Mouse (Mus musculus): Measurements from ENCODE around the gene Tln1.

- TF ChIP-seq CTCF (IDR thresholded peaks at IDR 0.05 in 2 of 3, conservative IDR thresholded peaks at IDR 0.05 in 1 of 3; ENCODE audit: control insufficient read depth in 1 of 3, insufficient read depth in 1 of 3, low read depth in 2 of 3, low read length in 3 of 3, poor library complexity in 1 of 3, severe bottlenecking in 1 of 3), result no peak
- TF ChIP-seq ZMIZ1 (IDR thresholded peaks at IDR 0.05; ENCODE audit: low read depth, low read length), result peak; percentile 85
- TF ChIP-seq EP300 (IDR thresholded peaks at IDR 0.05; ENCODE audit: low read depth in 1 of 2, low read length in 2 of 2), result no peak
- peak; percentile 78 for TF ChIP-seq MXI1 (IDR thresholded peaks at IDR 0.05; ENCODE audit: low read depth, low read length)
- no peak for TF ChIP-seq USF2 (IDR thresholded peaks at IDR 0.05; ENCODE audit: borderline replicate concordance in 1 of 2, insufficient read depth in 1 of 2, low read depth in 1 of 2, low read length in 2 of 2)
- no peak for TF ChIP-seq ZNF384 (IDR thresholded peaks at IDR 0.05; ENCODE audit: low read depth, low read length)
- peak; percentile 52 to 79; a peak in 3 of 4 replicates for TF ChIP-seq POLR2A (IDR thresholded peaks at IDR 0.05; ENCODE audit: control insufficient read depth in 1 of 2, insufficient read depth in 1 of 2, low read depth in 1 of 2, low read length in 2 of 2, poor library complexity in 1 of 2)
- no peak; the same call in 1 of the 2 replicates for TF ChIP-seq SIN3A (IDR thresholded peaks at IDR 0.05; ENCODE audit: low read length)
- no peak for TF ChIP-seq UBTF (IDR thresholded peaks at IDR 0.05; ENCODE audit: borderline replicate concordance, insufficient read depth, low read depth, low read length)
- TF ChIP-seq POLR2AphosphoS5 (IDR thresholded peaks at IDR 0.05; ENCODE audit: borderline replicate concordance, low read depth, low read length), result no peak
- TF ChIP-seq ZC3H11A (IDR thresholded peaks at IDR 0.05; ENCODE audit: low read depth, low read length), result no peak
Observed at GRCm38 (mm10) chr4:43499407-43500333, 62.8 kb downstream of the Tln1 start, which contains the start of gene Arhgef39.

All from MEL (cell line).